Mouse (Mus musculus) layer of hippocampus, adult 9-11 months (tissue): ENCODE measurements around the gene Mtcl1.

ENCODE experiments used
- DNase-seq: peaks from one replicate; pipeline ENCODE4 v3.0.0; 2022

The Mtcl1 gene

DNA sequence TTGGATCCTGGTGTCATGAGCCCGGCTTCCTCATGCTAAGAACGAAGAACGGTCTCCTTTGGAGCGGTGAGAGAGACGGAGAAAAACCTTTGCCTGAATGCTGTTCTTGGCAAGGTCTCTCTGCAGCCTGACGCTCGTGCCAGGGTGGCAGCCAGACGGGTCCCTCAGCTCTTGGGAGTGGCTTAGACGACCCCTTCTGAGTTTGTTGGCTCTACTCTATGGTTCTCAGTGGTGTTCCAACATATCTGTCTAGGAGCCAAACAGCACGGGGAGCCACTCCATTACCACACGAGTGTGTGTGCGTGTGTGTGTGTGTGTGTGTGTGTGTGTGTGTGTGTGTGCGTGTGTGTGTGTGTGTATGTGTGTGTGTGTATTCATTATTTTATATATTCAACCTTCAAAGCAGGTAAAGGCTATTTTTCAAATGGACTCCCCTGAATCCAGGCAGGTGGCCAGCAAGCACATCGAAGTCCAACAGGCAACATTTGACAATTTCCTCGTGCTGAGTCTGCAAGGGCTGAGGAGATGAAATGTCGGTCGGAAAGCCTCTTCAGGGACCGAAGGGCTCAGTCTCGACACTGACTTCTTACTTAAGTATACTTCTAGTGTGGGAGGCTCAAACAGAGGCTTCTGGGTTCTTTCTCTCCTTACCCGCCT, 128.7 kb downstream of the Mtcl1 start:
- no peak for DNase-seq

- no peak for DNase-seq
Measured at GRCm38 (mm10) chr17:66318031-66318430, 131.5 kb downstream of the Mtcl1 start.

GRCm38 (mm10) chr17:66317576-66317975, 132.0 kb downstream of the Mtcl1 start:
- no peak for DNase-seq

- no peak for DNase-seq
Measured at GRCm38 (mm10) chr17:66317156-66317555, 132.4 kb downstream of the Mtcl1 start.

- no peak for DNase-seq
Measured at GRCm38 (mm10) chr17:66315451-66315850, 134.1 kb downstream of the Mtcl1 start.

GRCm38 (mm10) chr17:66314566-66315285, 134.8 kb downstream of the Mtcl1 start:
- no peak for DNase-seq

DNA sequence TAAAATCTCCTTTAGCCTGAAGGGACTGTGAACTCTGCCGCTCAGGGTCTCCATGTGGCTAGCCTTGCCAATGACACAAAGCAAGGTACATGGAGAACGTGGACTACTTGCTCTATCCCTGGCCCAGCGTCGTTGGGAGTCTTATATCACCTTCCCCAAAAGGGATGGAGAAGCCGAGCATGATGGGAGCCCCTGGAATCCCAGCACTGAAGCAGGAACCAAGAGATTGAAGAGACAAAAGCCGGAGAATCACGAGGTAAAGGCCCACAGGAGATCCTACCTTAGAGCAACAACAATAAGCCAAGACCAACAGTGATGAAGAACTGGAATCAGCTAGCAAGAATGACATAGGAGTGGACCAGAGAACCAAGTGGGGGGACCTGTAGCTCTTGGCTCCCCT, 147.6 kb downstream of the Mtcl1 start:
- no peak for DNase-seq

DNA sequence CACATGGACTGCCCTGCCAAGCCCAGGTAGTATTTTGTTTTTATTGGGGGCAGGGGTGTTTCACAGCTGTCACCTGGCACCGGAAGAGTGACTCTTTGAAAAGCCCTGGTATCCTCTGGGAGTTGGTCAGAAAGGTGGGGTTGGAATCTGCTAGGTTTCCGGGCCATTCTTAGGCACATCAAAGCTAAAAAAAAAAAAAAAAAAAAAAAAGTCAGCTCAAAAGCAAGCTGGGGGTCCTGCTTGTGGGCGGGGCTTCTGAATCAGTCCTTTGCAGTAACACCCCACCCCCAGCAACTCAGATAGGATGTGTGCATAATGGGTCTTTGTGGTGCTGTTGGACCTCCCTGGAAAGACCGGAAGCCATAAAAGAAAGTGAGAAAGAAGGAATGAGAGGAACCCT, 148.3 kb downstream of the Mtcl1 start:
- DNase-seq, result no peak

GRCm38 (mm10) chr17:66297721-66298120, 151.8 kb downstream of the Mtcl1 start:
- no peak for DNase-seq

- DNase-seq, result no peak
Measured at GRCm38 (mm10) chr17:66293581-66293980, 156.0 kb downstream of the Mtcl1 start.

DNA sequence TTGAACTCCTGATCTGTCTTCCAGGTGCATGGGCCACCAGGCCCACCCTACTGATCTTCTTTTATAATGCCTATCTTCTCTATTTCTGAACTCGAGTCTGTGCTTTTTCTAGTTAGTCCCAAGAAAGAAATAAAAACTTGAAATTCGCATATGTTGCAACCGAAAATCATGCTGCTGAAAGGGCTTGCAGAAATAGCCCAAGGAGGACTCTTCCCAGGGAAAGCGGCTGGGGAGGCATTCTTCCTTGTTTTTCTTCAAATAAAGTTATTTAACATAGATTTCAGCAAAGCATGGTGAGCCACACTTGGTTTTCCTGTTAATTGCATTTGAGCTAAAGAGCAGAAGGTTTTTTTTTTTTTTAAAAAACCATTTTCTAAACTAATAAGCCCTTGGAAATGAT, 159.7 kb downstream of the Mtcl1 start:
- no peak for DNase-seq
